Mouse (Mus musculus): Measurements from ENCODE around the gene R3hcc1l. TPM values are rescaled to one million over a fixed set of nuclear protein-coding genes. Genes with fewer than 3 reads are reported as not detected.
A peak's percentile ranks its signal among the peaks of the same experiment; 100 is the strongest.

Gene R3hcc1l
- polyA plus RNA-seq, 1 experiment from 2014 or later, result 11.3 TPM

- H3K4me2 ChIP-seq (replicated peaks; ENCODE audit: low read depth), result no peak overlapping the region
- H3K9ac ChIP-seq (ENCODE audit: low read length), result no peak overlapping the region
- TF ChIP-seq CTCF (IDR thresholded peaks at IDR 0.05; ENCODE audit: low read depth), result no peak
- TF ChIP-seq EP300 (optimal IDR thresholded peaks at IDR 0.05), result no peak
- no peak overlapping the region for H3K4me3 ChIP-seq (ENCODE audit: low read depth, low read length)
- ATAC-seq (ENCODE audit: low FRiP score, low TSS enrichment) (no peak), DNase-seq (ENCODE audit: low spot score) (no peak)
- WGBS, result 78% methylated on average over 3 of the region's 3 CpGs
- H3K9me3 ChIP-seq (ENCODE audit: control insufficient read depth, low read length), result no peaks in the 10 kb centered on the region
- no peaks in the 10 kb centered on the region for H3K4me1 ChIP-seq (replicated peaks; ENCODE audit: control insufficient read depth, insufficient read depth)
- H3K36me3 ChIP-seq (ENCODE audit: control insufficient read depth, insufficient read depth, low read length), result no peaks in the 10 kb centered on the region
- no peaks in the 10 kb centered on the region for H3K27me3 ChIP-seq (ENCODE audit: control insufficient read depth, insufficient read depth, low read length)
- H3K27ac ChIP-seq (replicated peaks), result no peak overlapping the region
These were observed 31.3 kb upstream of the R3hcc1l start for GRCm38 (mm10) chr19:42487261-42487660.

DNA sequence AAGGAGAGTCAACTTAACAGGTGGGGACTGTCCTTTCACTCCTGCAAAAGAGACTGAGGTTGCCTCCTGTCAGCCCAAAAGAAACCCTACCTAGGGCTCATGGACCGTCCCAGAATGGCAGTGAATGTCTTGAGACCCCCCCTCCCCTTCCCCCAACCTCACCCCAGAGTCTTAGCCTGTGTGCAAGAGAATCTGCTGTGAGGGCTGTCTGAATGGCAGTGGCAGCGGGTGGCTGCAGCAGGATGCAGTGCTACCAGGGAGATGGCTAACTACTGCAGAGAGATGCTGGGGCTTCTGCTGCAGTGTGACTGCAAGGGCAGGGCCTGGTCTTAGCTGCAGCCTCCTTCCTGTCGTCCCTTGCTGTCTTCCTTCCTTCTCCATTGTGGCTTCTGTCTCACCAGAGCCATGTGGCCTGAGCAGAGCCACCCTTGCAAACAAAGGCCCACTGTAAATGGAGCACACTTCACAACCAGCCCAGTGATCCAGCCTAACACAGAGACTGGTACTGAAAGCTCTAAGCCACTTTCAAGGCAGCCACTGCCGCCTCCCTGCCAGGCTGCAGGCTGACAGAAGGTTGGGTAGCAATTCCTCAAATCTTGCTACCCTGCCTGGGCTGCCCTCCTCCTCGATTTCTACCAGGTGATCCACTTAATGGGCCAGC lies 25.2 kb upstream of the R3hcc1l start:
- H3K27ac ChIP-seq (replicated peaks), result no peak overlapping the region
- no peak overlapping the region for H3K4me3 ChIP-seq (ENCODE audit: low read depth, low read length)
- ATAC-seq (ENCODE audit: low FRiP score, low TSS enrichment) (no peak), DNase-seq (ENCODE audit: low spot score) (no peak)
- no peaks in the 10 kb centered on the region; the same call in 1 of the 2 replicates for H3K4me1 ChIP-seq (replicated peaks; ENCODE audit: control insufficient read depth, insufficient read depth)
- no peaks in the 10 kb centered on the region for H3K9me3 ChIP-seq (ENCODE audit: control insufficient read depth, low read length)
- 67% methylated on average over 5 of the region's 5 CpGs for WGBS
- no peaks in the 10 kb centered on the region for H3K27me3 ChIP-seq (ENCODE audit: control insufficient read depth, insufficient read depth, low read length)
- no peak overlapping the region for H3K9ac ChIP-seq (ENCODE audit: low read length)
- H3K4me2 ChIP-seq (replicated peaks; ENCODE audit: low read depth), result no peak overlapping the region
- no peaks in the 10 kb centered on the region for H3K36me3 ChIP-seq (ENCODE audit: control insufficient read depth, insufficient read depth, low read length)
- TF ChIP-seq EP300 (optimal IDR thresholded peaks at IDR 0.05) (no peak), CTCF (IDR thresholded peaks at IDR 0.05; ENCODE audit: low read depth) (no peak)

DNA sequence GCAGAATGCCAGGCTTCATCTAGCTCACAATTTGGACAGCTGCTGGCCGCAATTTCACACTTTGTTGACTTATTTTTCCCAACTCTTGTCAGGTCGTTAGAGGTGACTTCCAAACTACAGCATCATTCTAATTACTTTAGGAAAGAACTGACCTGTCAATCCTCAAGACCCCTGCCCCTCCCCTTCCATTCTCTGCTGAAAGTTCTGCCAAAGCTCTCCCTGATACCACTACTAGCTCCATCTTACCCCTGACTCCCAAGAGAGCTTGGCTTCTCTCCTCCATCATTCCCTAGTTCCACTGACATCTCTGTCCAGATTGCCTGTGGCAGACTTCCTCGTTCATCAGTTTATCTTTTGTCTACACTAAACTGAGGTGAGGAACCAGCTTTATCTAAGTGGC lies 14.4 kb upstream of the R3hcc1l start:
- 38% methylated on average over 3 of the region's 3 CpGs for WGBS
- no peak for ATAC-seq (ENCODE audit: low FRiP score, low TSS enrichment)
- TF ChIP-seq EP300 (optimal IDR thresholded peaks at IDR 0.05), result no peak
- no peak for TF ChIP-seq CTCF (IDR thresholded peaks at IDR 0.05; ENCODE audit: low read depth)

GRCm38 (mm10) chr19:42509625-42510024 lies 8.9 kb upstream of the R3hcc1l start:
- Histone ChIP-seq H3K4me3 (ENCODE audit: low read depth, low read length) (no peak overlapping the region), H3K9ac (ENCODE audit: low read length) (no peak overlapping the region), H3K4me2 (replicated peaks; ENCODE audit: low read depth) (no peak overlapping the region), H3K27ac (replicated peaks) (no peak overlapping the region), H3K9me3 (ENCODE audit: control insufficient read depth, low read length) (no peaks in the 10 kb centered on the region), H3K4me1 (replicated peaks; ENCODE audit: control insufficient read depth, insufficient read depth) (no peaks in the 10 kb centered on the region), H3K36me3 (ENCODE audit: control insufficient read depth, insufficient read depth, low read length) (no peaks in the 10 kb centered on the region), H3K27me3 (ENCODE audit: control insufficient read depth, insufficient read depth, low read length) (no peaks in the 10 kb centered on the region)
- DNase-seq (ENCODE audit: low spot score), result no peak
- no peak for ATAC-seq (ENCODE audit: low FRiP score, low TSS enrichment)
- TF ChIP-seq CTCF (IDR thresholded peaks at IDR 0.05; ENCODE audit: low read depth) (no peak), EP300 (optimal IDR thresholded peaks at IDR 0.05) (no peak)
- 83% methylated on average over 9 of the region's 9 CpGs for WGBS

More for the DNA sequence above, 14.4 kb upstream of the R3hcc1l start:
- Histone ChIP-seq H3K36me3 (ENCODE audit: control insufficient read depth, insufficient read depth, low read length) (no peaks in the 10 kb centered on the region), H3K9ac (ENCODE audit: low read length) (no peak overlapping the region), H3K4me2 (replicated peaks; ENCODE audit: low read depth) (no peak overlapping the region), H3K4me3 (ENCODE audit: low read depth, low read length) (no peak overlapping the region), H3K9me3 (ENCODE audit: control insufficient read depth, low read length) (no peaks in the 10 kb centered on the region), H3K27me3 (ENCODE audit: control insufficient read depth, insufficient read depth, low read length) (no peaks in the 10 kb centered on the region), H3K4me1 (replicated peaks; ENCODE audit: control insufficient read depth, insufficient read depth) (no peaks in the 10 kb centered on the region), H3K27ac (replicated peaks) (no peak overlapping the region)
- no peak for DNase-seq (ENCODE audit: low spot score)

DNA sequence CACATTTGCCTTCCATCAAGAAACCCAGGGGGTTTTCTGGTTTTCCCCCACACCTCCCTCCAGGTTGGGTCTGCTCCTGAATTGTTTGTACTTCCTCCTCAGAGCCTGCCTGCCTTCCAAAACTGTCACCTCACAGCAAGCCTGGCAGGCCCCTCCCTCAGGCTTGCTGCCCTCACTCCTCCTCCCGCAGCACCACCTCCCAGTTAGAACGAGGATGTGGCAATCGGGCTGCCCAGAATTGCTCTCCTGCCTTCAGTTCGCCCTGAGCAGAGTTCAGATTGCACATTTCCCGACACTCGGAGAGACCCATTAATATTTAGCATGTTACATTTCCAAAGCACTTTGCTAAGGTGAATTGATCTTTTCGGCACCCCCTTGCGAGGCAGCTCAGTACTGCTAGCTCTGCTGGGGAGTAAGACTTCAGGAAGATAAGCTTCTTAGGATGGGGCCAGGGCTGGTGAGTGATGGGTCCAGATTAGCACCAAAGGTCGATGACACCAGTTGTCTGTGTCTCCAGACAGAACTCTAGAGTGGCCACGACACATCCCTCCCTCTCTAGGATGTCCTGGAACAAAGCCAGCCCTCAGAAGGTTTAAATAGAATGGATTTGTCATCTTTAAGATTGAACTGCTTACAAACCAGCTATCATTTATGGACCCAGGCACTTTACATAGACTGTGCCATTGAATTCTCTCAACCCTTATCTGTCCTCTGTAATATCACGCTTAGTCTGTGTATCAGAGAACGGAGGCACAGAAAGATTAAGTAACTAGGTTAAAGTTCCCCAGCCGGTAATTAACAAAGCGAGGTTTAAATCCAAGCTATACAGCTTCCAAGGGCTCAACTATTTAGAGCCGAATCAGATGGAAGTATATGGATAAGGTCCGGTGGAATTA lies 8.0 kb upstream of the R3hcc1l start:
- 36% methylated on average over 16 of the region's 16 CpGs for WGBS
- no peaks in the 10 kb centered on the region for H3K4me1 ChIP-seq (replicated peaks; ENCODE audit: control insufficient read depth, insufficient read depth)
- no peaks in the 10 kb centered on the region for H3K9me3 ChIP-seq (ENCODE audit: control insufficient read depth, low read length)
- H3K36me3 ChIP-seq (ENCODE audit: control insufficient read depth, insufficient read depth, low read length), result no peaks in the 10 kb centered on the region
- H3K9ac ChIP-seq (ENCODE audit: low read length), result no peak overlapping the region
- no peak for TF ChIP-seq EP300 (optimal IDR thresholded peaks at IDR 0.05)
- peak; percentile 23; the same call in 1 of the 2 replicates for TF ChIP-seq CTCF (IDR thresholded peaks at IDR 0.05; ENCODE audit: low read depth)
- H3K27me3 ChIP-seq (ENCODE audit: control insufficient read depth, insufficient read depth, low read length), result no peaks in the 10 kb centered on the region
- DNase-seq (ENCODE audit: low spot score) (no peak), ATAC-seq (ENCODE audit: low FRiP score, low TSS enrichment) (no peak)
- H3K4me2 ChIP-seq (replicated peaks; ENCODE audit: low read depth), result no peak overlapping the region
- no peak overlapping the region for H3K4me3 ChIP-seq (ENCODE audit: low read depth, low read length)
- H3K27ac ChIP-seq (replicated peaks), result no peak overlapping the region

DNA sequence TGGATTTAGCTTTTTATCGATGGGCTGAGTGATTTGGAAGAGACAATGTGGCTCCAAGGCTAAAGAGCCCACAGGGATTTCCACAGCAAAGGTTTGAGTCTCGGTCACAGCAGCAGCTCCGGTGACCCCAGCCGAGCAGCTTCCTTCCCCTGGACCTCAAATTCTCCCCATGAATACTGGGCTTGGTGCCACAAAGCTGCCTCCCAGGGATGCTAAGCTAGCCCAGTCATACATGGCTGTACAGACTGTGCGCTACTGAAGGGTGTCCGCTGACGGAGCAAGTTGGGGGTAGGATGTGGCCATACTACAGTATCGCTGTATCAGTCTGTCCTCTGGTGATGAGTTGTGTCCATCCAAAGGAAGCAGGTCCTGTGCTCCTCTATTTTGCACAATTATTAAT lies 2.9 kb upstream of the R3hcc1l start:
- H3K4me1 ChIP-seq (replicated peaks; ENCODE audit: control insufficient read depth, insufficient read depth), result peaks cover 4% of the 10 kb centered on the region; the same call in 1 of the 2 replicates
- DNase-seq (ENCODE audit: low spot score), result no peak
- WGBS, result 82% methylated on average over 8 of the region's 8 CpGs
- H3K36me3 ChIP-seq (ENCODE audit: control insufficient read depth, insufficient read depth, low read length), result no peaks in the 10 kb centered on the region
- no peak overlapping the region for H3K27ac ChIP-seq (replicated peaks)
- TF ChIP-seq EP300 (optimal IDR thresholded peaks at IDR 0.05) (no peak), CTCF (IDR thresholded peaks at IDR 0.05; ENCODE audit: low read depth) (no peak)
- H3K27me3 ChIP-seq (ENCODE audit: control insufficient read depth, insufficient read depth, low read length), result no peaks in the 10 kb centered on the region
- no peak overlapping the region for H3K4me3 ChIP-seq (ENCODE audit: low read depth, low read length)
- ATAC-seq (ENCODE audit: low FRiP score, low TSS enrichment), result no peak
- H3K9ac ChIP-seq (ENCODE audit: low read length), result no peak overlapping the region
- H3K9me3 ChIP-seq (ENCODE audit: control insufficient read depth, low read length), result no peaks in the 10 kb centered on the region
- no peak overlapping the region for H3K4me2 ChIP-seq (replicated peaks; ENCODE audit: low read depth)
